Mouse (Mus musculus): ENCODE measurements around the gene Nr2c2. TPM values are rescaled to one million over a fixed set of nuclear protein-coding genes. Genes with fewer than 3 reads are reported as not detected.

Nr2c2 gene
- total and polyA plus RNA-seq, 2 experiments from 2014 or later: 8.0 to 48.9 TPM

DNA sequence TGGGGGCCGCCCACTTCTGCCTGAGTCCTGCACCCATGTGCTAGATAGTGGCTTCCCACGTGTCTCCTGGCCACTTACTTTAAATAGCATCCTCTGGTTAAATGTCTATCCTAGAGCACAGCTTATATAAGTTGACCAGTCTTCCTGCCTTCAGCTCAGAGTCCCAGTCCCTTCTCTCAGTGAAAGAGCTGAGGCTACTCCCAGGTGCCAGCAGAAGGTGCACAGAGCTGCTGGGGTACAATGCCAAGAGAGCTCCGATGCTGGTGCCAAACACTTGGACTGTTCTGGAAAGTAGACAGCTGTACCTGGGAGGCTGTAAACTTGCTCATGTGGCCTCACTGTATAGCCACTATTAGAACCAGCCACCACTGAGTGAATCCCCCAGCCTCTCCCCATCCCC is 130.8 kb downstream of the Nr2c2 start:
- 59% methylated on average over 3 of the region's 3 CpGs for WGBS

More for the DNA sequence above, 130.8 kb downstream of the Nr2c2 start:
- Histone ChIP-seq H3K9ac (replicated peaks; ENCODE audit: low read depth, low read length) (no peak overlapping the region), H3K36me3 (replicated peaks; ENCODE audit: control insufficient read depth, insufficient read depth, low read length) (no peaks in the 10 kb centered on the region), H3K27me3 (ENCODE audit: control insufficient read depth, insufficient read depth, low read length) (no peaks in the 10 kb centered on the region), H3K4me1 (ENCODE audit: control insufficient read depth, insufficient read depth) (no peaks in the 10 kb centered on the region), H3K4me2 (ENCODE audit: low read depth, low read length) (no peak overlapping the region), H3K9me3 (replicated peaks; ENCODE audit: control insufficient read depth, low read length) (no peaks in the 10 kb centered on the region), H3K4me3 (ENCODE audit: low read depth, low read length) (no peak overlapping the region), H3K27ac (ENCODE audit: low read depth) (no peak overlapping the region)
- ATAC-seq (ENCODE audit: insufficient read depth, low read depth) (no peak), DNase-seq (ENCODE audit: low spot score) (no peak)
- TF ChIP-seq CTCF (IDR thresholded peaks at IDR 0.05; ENCODE audit: low read depth): no peak
- TF ChIP-seq EP300 (IDR thresholded peaks at IDR 0.05; ENCODE audit: low read depth): no peak

Other genes with a start within 250 kb of the Nr2c2 start
- gene Ccdc174, start 213.3 kb upstream of the Nr2c2 start, total RNA-seq (2014; rRNA removed; ENCODE audit: low replicate concordance): 4.5 and 11.3 TPM in 2 replicates
- gene Ccdc174, start 213.3 kb upstream of the Nr2c2 start, polyA plus RNA-seq (2015; fragmentation: Nextera tagmentation; extraction: Ambion mirVana): 22.8 and 23.4 TPM in 2 replicates
- gene 4930590J08Rik, start 188.6 kb upstream of the Nr2c2 start, total RNA-seq (2014; rRNA removed; ENCODE audit: low replicate concordance): 0.43 and 1.1 TPM in 2 replicates
- 0.10 and 0.11 TPM in 2 replicates for gene 4930590J08Rik, start 188.6 kb upstream of the Nr2c2 start, polyA plus RNA-seq (2015; fragmentation: Nextera tagmentation; extraction: Ambion mirVana)
- gene Fgd5, start 112.5 kb upstream of the Nr2c2 start, total RNA-seq (2014; rRNA removed; ENCODE audit: low replicate concordance): 12.9 and 13.3 TPM in 2 replicates
- 7.7 and 8.1 TPM in 2 replicates for gene Fgd5, start 112.5 kb upstream of the Nr2c2 start, polyA plus RNA-seq (2015; fragmentation: Nextera tagmentation; extraction: Ambion mirVana)
- 11.6 and 19.8 TPM in 2 replicates for gene Mrps25, start 92.6 kb downstream of the Nr2c2 start, total RNA-seq (2014; rRNA removed; ENCODE audit: low replicate concordance)
- 73.0 and 79.5 TPM in 2 replicates for gene Mrps25, start 92.6 kb downstream of the Nr2c2 start, polyA plus RNA-seq (2015; fragmentation: Nextera tagmentation; extraction: Ambion mirVana)
- 5.6 and 45.5 TPM in 2 replicates for gene Rbsn, start 123.5 kb downstream of the Nr2c2 start, total RNA-seq (2014; rRNA removed; ENCODE audit: low replicate concordance)
- 12.9 and 14.3 TPM in 2 replicates for gene Rbsn, start 123.5 kb downstream of the Nr2c2 start, polyA plus RNA-seq (2015; fragmentation: Nextera tagmentation; extraction: Ambion mirVana)
- gene Trh, start 153.3 kb downstream of the Nr2c2 start, total RNA-seq (2014; rRNA removed; ENCODE audit: low replicate concordance): not detected in 2 replicates
- gene Trh, start 153.3 kb downstream of the Nr2c2 start, polyA plus RNA-seq (2015; fragmentation: Nextera tagmentation; extraction: Ambion mirVana): not detected in 2 replicates